Mouse (Mus musculus) thymus, adult 18-20 months (tissue): ENCODE results near the gene Prrg4.
"Not testable (repeated sequence)": the region's sequence is repeated elsewhere in the genome, so short reads cannot be mapped to it uniquely, and the experiment has no call there.

Experiments
- DNase-seq, 2 experiments: peaks; one replicate each; pipeline ENCODE4 v3.0.0; 2022; ENCODE audit warnings: mixed read lengths in 2 of 2

Prrg4 gene

DNA sequence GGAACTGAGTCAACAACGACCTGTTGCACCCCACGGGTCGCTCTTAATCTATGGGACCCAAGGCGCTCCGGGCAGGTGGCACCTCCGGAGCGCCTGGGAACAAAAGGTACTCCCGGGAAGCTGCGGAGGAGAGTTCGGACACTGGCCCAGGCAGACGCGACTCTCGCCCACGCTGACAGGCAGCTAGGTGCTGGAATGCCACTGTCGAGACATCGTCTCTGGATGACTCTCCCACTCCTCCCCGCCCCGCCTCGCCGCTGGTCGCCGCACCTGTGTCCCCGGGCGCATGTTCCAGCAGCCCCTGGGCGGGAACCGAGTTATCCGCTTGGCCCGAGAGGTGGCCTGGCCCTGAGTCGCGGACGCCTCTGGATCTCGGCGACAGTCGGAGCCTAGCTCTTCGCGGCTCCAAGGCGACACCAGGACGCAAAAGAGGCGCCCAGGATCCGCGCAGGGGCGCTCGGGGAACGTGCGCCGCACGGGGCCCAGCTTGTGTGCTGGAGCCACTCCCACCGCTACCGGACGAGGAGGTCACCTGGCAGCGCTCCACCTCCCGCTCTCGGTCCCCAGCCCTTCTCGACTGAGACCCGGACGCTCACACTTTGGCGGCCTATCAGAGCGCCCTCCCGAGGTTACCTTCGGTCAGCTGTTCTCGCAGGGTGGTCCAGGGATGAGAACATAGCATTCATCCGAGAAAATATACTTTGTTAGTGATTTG is at the start of gene Prrg4:
Gene Prrg4 (minus strand): TSS at position 601 of the 715 bp plus-strand sequence.
- DNase-seq: peak; percentile 54 to 65

- peak; percentile 23 to 30 for DNase-seq
Observed at GRCm38 (mm10) chr2:104887882-104888566, 38.3 kb upstream of the Prrg4 start.

- DNase-seq: not testable (repeated sequence)
Observed at GRCm38 (mm10) chr2:104887331-104887730, 37.7 kb upstream of the Prrg4 start.

DNA sequence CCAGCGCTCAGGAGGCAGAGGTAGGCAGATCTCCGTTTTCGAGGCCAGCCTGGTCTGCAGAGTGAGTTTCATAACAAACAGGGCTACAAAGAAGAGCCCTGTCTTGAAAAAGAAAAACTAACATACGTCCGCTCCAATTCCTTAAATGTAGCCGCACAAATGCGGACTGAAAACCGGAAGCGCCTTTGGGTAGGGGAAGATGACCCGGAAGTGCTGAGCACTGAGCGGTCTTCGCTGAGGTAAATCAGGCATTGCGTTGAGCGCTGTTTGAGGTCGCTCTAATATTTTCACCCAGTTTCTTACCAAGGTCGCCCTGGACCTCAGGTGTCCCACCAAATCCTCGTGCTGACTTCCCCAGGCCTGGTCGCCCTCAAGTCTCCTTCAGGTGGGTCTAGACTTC is 36.4 kb upstream of the Prrg4 start:
- no peak for DNase-seq

DNA sequence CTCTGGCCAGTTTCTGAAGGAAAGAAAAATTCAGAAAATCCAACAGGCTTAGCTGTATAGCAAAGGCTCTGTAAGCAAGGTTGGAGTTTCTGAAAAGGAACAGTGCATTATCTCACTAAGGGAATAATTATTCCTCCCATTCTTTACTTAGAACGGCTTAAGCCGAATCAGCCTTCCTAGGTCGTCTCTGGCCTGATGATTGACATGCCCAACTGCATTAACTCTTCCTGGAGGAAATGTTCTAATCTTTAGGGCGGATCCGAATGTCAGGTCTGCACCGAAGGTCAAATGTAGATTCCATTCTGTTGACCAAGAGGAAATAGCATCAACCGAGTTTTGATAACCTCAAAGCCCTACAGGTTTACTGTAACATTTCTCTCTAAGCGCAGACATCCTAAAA is 29.1 kb upstream of the Prrg4 start:
- no peak for DNase-seq

GRCm38 (mm10) chr2:104869101-104869500 is 19.4 kb upstream of the Prrg4 start:
- no peak for DNase-seq

DNA sequence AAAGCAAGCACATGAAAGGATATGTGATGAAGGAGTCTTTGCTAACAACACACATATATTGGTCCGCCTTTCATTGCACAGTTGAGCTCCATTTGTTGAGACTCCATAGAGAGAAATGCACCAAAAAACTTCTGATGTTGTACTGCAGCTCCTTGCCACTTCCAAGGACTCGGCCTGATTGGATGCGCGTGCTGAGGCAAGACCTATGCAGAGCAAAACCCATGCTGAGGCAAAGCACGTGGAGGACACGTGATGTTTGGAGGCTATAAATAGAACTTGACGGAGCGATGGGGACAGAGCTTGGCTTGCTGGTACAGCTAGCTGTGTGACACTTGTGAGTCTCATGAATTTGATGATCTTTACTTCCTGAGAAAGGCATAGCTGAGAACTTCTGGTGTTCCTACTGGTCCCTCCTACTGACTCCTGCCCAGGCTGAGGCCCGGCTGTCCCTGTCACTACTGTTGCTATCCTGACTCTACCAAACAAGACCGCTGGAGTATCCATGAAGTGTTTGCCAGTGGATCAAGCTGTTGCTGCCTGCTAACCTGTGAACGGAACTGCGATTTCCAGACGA is 17.7 kb upstream of the Prrg4 start, which contains the start of gene Ccdc73:
Gene Ccdc73 (plus strand): TSS at position 524 of the 574 bp plus-strand sequence.
- DNase-seq: no peak

- DNase-seq: no peak
Observed at GRCm38 (mm10) chr2:104864176-104864860, 14.6 kb upstream of the Prrg4 start.

- no peak for DNase-seq
Observed at GRCm38 (mm10) chr2:104860426-104860825, 10.8 kb upstream of the Prrg4 start.

GRCm38 (mm10) chr2:104859060-104859459 is 9.4 kb upstream of the Prrg4 start:
- no peak for DNase-seq

DNA sequence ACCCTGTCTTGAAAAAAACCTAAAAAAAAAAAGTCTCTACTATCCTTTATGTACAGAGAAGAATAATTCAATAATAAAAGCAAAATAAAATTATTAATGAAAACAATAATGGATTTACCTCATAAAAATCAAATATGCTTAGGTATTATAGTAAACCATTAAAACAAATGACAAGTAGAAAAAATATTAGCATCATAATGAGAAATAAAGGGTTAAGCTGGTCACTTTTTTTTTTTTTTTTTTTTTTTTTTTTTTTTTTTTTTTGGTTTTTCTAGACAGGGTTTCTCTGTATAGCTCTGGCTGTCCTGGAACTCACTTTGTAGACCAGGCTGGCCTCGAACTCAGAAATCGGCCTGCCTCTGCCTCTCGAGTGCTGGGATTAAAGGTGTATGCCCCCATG is 8.4 kb upstream of the Prrg4 start:
- not testable (repeated sequence) for DNase-seq

GRCm38 (mm10) chr2:104856218-104856617 is 6.5 kb upstream of the Prrg4 start:
- DNase-seq: no peak

DNA sequence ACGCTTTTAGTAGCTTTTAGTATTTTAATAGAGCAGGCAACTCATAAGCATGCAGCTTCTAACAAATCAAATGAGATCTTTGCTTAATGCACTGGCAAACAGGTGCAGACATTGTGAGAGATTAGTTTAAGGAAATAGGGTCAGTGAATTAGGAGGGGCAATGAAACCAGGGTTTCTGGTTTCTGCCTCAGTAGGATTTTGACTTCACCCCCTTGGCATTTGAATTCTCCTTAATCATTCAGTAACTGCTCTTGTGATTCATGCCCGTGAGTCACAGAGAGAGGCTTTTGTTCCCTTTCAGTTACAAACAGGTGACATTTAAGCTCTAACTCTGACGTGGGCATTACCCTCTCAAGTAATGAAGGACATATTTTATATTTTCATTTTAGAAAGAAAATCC is 6.1 kb upstream of the Prrg4 start:
- DNase-seq: no peak

- DNase-seq: no peak
Observed at GRCm38 (mm10) chr2:104854836-104855235, 5.2 kb upstream of the Prrg4 start.

DNA sequence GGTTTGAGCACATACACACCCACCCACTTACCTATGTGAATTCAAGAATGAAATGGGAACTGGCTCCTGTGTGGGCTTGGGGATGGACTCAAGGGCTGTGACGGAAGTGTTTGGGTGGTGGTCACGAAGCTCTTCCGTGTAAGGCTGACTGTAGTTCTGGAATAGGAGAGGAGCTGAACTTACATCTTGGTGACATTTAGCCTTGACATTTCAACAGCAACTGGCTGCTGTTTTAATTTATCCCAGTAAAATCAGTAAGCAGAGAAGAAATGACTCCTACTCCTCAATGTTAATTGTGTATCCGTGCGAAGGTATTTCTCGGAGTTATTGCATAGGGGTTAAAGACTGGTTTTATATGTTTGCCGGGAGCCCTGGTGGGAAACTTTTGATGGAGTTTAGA is 2.9 kb upstream of the Prrg4 start:
- no peak for DNase-seq

GRCm38 (mm10) chr2:104851686-104852085 is 2.0 kb upstream of the Prrg4 start:
- no peak for DNase-seq

- no peak for DNase-seq
Observed at GRCm38 (mm10) chr2:104849991-104850359, 299 bp upstream of the Prrg4 start.

- DNase-seq: peak; percentile 7 to 35
Observed at GRCm38 (mm10) chr2:104848235-104849161, 1.2 kb downstream of the Prrg4 start.

GRCm38 (mm10) chr2:104847645-104848044 is 2.0 kb downstream of the Prrg4 start:
- DNase-seq: peak; percentile 3 to 18

DNA sequence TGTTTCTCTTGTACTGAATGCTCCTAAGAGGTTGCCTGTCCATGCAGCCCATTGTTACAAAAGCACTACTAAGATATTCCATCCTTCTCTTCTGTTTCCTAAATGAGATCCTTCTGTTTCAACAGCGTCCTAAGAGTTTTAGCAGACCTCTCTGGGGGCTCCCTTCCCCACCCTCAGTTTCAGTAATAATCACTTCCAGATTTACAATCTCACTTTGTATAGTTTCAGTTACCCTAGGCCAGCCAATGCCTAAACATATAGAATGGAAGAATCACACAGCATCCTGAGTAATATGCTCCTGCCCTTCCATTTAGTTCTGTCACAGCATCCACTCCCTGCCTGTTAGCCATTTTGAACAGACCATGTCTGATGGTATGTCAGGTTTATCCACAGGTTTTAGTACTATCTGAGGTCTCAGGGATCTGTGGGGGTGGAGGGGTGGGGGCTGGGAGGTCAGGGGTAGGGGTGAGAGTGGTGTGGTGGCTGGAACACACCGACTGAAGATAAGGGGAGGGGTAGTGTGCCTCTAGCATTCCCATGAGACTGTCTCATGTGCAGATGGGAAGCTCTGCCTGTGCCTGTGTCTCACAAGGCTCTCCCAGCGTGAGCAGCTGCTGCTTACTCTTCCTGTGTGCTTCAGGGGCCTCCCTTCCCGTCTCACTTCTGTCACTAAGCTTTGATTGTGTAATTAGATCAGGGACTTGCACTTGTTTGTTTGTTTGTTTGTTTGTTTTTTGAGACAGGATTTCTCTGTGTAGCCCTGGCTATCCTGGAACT is 2.9 kb downstream of the Prrg4 start:
- no peak for DNase-seq

- DNase-seq: no peak
Observed at GRCm38 (mm10) chr2:104842559-104842958, 7.1 kb downstream of the Prrg4 start.
